Mouse (Mus musculus) forebrain, postnatal 0 days (tissue): Measurements from ENCODE around the gene Plekhm1. TPM values are rescaled to one million over a fixed set of nuclear protein-coding genes. Genes with fewer than 3 reads are reported as not detected.
"Not testable (repeated sequence)": the region's sequence is repeated elsewhere in the genome, so short reads cannot be mapped to it uniquely, and the experiment has no call there.

Experiments used
- ATAC-seq: fragments of 200-750 bp; cut with Nextera tagmentation; 2 replicates; pipeline ENCODE4 v1.8.0; 2017; ENCODE audit warnings: mild to moderate bottlenecking, moderate library complexity
- DNase-seq: peaks from one replicate; pipeline ENCODE4 v3.0.0-alpha.2; 2015
- H3K27ac ChIP-seq: fragments of 300-500 bp; sonication (generic); 2 replicates; pipeline ENCODE4 v1.5.1; 2014; ENCODE audit warnings: low read depth, mild to moderate bottlenecking, antibody characterized with exemption, low read length, moderate library complexity, mixed read lengths
- H3K27me3 ChIP-seq: fragments of 300-500 bp; sonication (generic); 2 replicates; pipeline ENCODE4 v1.6.1; 2014; ENCODE audit warnings: mild to moderate bottlenecking, low read length, mixed read lengths; ENCODE audit not compliant: insufficient read depth
- H3K36me3 ChIP-seq: fragments of 300-500 bp; sonication (generic); 2 replicates; pipeline ENCODE4 v1.6.1; 2014; ENCODE audit warnings: mild to moderate bottlenecking, moderate library complexity; ENCODE audit not compliant: insufficient read depth
- H3K4me1 ChIP-seq: fragments of 300-500 bp; sonication (generic); 2 replicates; pipeline ENCODE4 v1.6.1; 2014; ENCODE audit warnings: antibody characterized with exemption; ENCODE audit not compliant: insufficient read depth
- H3K4me2 ChIP-seq: fragments of 300-500 bp; sonication (generic); 2 replicates; pipeline ENCODE4 v1.6.1; 2014; ENCODE audit warnings: low read depth, mild to moderate bottlenecking, moderate library complexity
- H3K4me3 ChIP-seq: fragments of 300-500 bp; sonication (generic); 2 replicates; pipeline ENCODE4 v1.5.1; 2014; ENCODE audit warnings: low read depth, low read length, mixed read lengths
- H3K9ac ChIP-seq: fragments of 300-500 bp; sonication (generic); 2 replicates; pipeline ENCODE4 v1.6.1; 2014; ENCODE audit warnings: mild to moderate bottlenecking
- H3K9me3 ChIP-seq: fragments of 300-500 bp; sonication (generic); 2 replicates; pipeline ENCODE4 v1.6.1; 2016; ENCODE audit warnings: low read length
- CTCF ChIP-seq: sonication (generic); IDR thresholded peaks from 2 replicates; pipeline ENCODE4 v1.5.1; 2016; ENCODE audit warnings: antibody characterized with exemption, control low read depth, low read depth
- WGBS: fragments of 180-500 bp; shearing (Covaris S2); extraction: QIAGEN DNeasy Blood & Tissue Kit; methylation state at CpG from one replicate; pipeline ENCODE4 v1.1.7; 2014; 5-methylcytosine and 5-hydroxymethylcytosine counted together
- polyA plus RNA-seq: library from polyadenylated mRNA; unstranded; fragments of >200 nt; fragmentation: Nextera tagmentation; extraction: Ambion mirVana; gene quantifications from 2 replicates; pipeline ENCODE4 v1.2.1, GENCODE M21; 2015
- total RNA-seq: library from RNA; depleted of rRNA; stranded (reverse); fragments of >200 nt; gene quantifications from 2 replicates; pipeline ENCODE4 v1.2.3, GENCODE M21; 2014

Plekhm1 gene
- total and polyA plus RNA-seq, 2 experiments from 2014 or later = 5.7 to 7.1 TPM

GRCm38 (mm10) chr11:103419226-103419625, 6.7 kb upstream of the Plekhm1 start:
- Histone ChIP-seq H3K4me2 (no peak overlapping the region), H3K4me3 (no peak overlapping the region), H3K9me3 (no peaks in the 10 kb centered on the region), H3K4me1 (no peaks in the 10 kb centered on the region), H3K9ac (no peak overlapping the region), H3K27ac (no peak overlapping the region), H3K36me3 (no peaks in the 10 kb centered on the region), H3K27me3 (no peaks in the 10 kb centered on the region)
- no peak for DNase-seq
- 74% methylated on average over 5 of the region's 5 CpGs for WGBS
- TF ChIP-seq CTCF = no peak
- ATAC-seq = no peak

DNA sequence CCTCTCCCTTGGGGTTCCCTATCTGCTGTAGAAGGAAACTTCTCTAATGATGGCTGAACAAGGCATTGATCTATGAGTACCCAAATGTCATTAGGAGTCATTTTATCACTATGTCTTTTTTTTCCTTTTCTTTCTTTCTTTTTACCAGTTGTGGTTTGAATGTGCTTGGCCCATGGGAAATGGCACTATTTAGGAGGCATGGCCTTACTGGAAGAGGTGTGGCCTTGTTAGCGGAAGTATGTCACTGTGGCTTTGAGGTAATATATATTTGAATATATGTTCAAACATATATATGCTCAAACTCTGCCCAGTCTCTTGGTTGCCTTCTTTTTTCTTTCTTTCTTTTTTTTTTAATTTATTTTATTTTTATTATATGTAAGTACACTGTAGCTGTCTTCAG, 1.0 kb upstream of the Plekhm1 start:
- no peaks in the 10 kb centered on the region for H3K9me3 ChIP-seq
- peaks cover 8% of the 10 kb centered on the region; the same call in 1 of the 2 replicates for H3K4me1 ChIP-seq
- H3K4me3 ChIP-seq = no peak overlapping the region
- no peak overlapping the region for H3K9ac ChIP-seq
- H3K27ac ChIP-seq = no peak overlapping the region
- no peak for TF ChIP-seq CTCF
- ATAC-seq (no peak), DNase-seq (no peak)
- 91% methylated on average over 1 of the region's 1 CpGs for whole genome bisulfite sequencing
- no peaks in the 10 kb centered on the region for H3K36me3 ChIP-seq
- H3K27me3 ChIP-seq = no peaks in the 10 kb centered on the region
- H3K4me2 ChIP-seq = no peak overlapping the region

DNA sequence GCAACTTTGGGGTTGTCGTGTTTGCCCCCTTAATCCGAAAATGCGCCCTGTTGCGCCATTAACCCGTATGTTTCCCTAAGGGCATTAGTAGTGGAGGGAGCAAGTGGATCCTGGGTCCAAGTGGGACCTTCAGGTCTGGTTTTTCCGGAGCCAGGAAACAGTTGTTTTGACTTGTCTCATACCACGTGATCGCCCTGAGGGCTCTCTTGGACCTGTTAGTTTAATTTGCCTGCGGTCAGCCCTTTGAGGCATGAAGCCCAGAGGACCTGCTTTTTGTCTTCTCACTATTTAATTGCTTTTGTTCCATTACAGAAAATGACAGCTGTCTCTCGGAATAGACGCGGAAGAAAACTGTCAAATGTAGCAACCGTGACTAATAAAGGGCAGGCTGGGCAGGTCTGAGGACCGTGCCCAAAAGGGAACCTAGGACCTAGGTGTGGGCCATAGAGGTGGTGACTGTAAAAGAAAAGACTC, 500 bp upstream of the Plekhm1 start:
- no peak for TF ChIP-seq CTCF
- Histone ChIP-seq H3K27ac (no peak overlapping the region), H3K4me3 (peak overlapping the region; percentile 80), H3K9ac (peak overlapping the region; percentile 69), H3K36me3 (no peaks in the 10 kb centered on the region), H3K4me1 (peaks cover 8% of the 10 kb centered on the region; the same call in 1 of the 2 replicates), H3K27me3 (no peaks in the 10 kb centered on the region), H3K9me3 (no peaks in the 10 kb centered on the region), H3K4me2 (peak overlapping the region; percentile 84)
- ATAC-seq = peak; percentile 32; the same call in 1 of the 2 replicates
- 1% methylated on average over 14 of the region's 14 CpGs for WGBS
- DNase-seq = no peak

- no peak overlapping the region for H3K9ac ChIP-seq
- no peak overlapping the region for H3K27ac ChIP-seq
- H3K4me2 ChIP-seq = peak overlapping the region; percentile 84; the same call in 1 of the 2 replicates
- DNase-seq (no peak), ATAC-seq (no peak)
- 82% methylated on average over 1 of the region's 1 CpGs for WGBS
- no peak for TF ChIP-seq CTCF
- no peaks in the 10 kb centered on the region for H3K27me3 ChIP-seq
- no peaks in the 10 kb centered on the region for H3K36me3 ChIP-seq
- no peaks in the 10 kb centered on the region for H3K9me3 ChIP-seq
- no peak overlapping the region for H3K4me3 ChIP-seq
- H3K4me1 ChIP-seq = peaks cover 8% of the 10 kb centered on the region; the same call in 1 of the 2 replicates
Measured at GRCm38 (mm10) chr11:103411301-103411700, 1.2 kb downstream of the Plekhm1 start.

- H3K27me3 ChIP-seq = no peaks in the 10 kb centered on the region
- H3K36me3 ChIP-seq = no peaks in the 10 kb centered on the region
- H3K9me3 ChIP-seq = no peaks in the 10 kb centered on the region
- TF ChIP-seq CTCF = no peak
- 92% methylated on average over 13 of the region's 13 CpGs for WGBS
- no peak overlapping the region for H3K4me3 ChIP-seq
- ATAC-seq (no peak), DNase-seq (no peak)
- H3K27ac ChIP-seq = no peak overlapping the region
- H3K4me2 ChIP-seq = no peak overlapping the region
- peaks cover 8% of the 10 kb centered on the region; the same call in 1 of the 2 replicates for H3K4me1 ChIP-seq
- H3K9ac ChIP-seq = no peak overlapping the region
Measured at GRCm38 (mm10) chr11:103408880-103409279, 3.6 kb downstream of the Plekhm1 start.

- H3K4me1 ChIP-seq, DNase-seq, H3K27ac ChIP-seq, H3K4me3 ChIP-seq, H3K9me3 ChIP-seq, H3K27me3 ChIP-seq, ATAC-seq, H3K4me2 ChIP-seq, H3K9ac ChIP-seq: not testable (repeated sequence)
- H3K36me3 ChIP-seq = peaks cover 11% of the 10 kb centered on the region; the same call in 1 of the 2 replicates
- 40% methylated on average over 5 of the region's 5 CpGs for WGBS
Measured at GRCm38 (mm10) chr11:103407136-103407535, 5.4 kb downstream of the Plekhm1 start.

- H3K27ac ChIP-seq = no peak overlapping the region
- H3K9ac ChIP-seq = no peak overlapping the region
- H3K4me2 ChIP-seq = no peak overlapping the region
- no peak for ATAC-seq
- peaks cover 4% of the 10 kb centered on the region; the same call in 1 of the 2 replicates for H3K4me1 ChIP-seq
- H3K4me3 ChIP-seq = no peak overlapping the region
- no peak for DNase-seq
- H3K9me3 ChIP-seq = no peaks in the 10 kb centered on the region
- TF ChIP-seq CTCF = no peak
- 71% methylated on average over 7 of the region's 7 CpGs for WGBS
- peaks cover 11% of the 10 kb centered on the region; the same call in 1 of the 2 replicates for H3K36me3 ChIP-seq
- H3K27me3 ChIP-seq = no peaks in the 10 kb centered on the region
Measured at GRCm38 (mm10) chr11:103406551-103406950, 5.9 kb downstream of the Plekhm1 start.
